Mouse (Mus musculus) kidney, adult 2 months (tissue): ENCODE results near the gene Nub1.

Experiments used
- CTCF ChIP-seq: fragments of 200-500 bp; conservative IDR thresholded peaks from 2 replicates; pipeline ENCODE4 v1.5.1; 2011; ENCODE audit warnings: low read depth, mild to moderate bottlenecking, control low read depth, low read length, moderate library complexity, mixed read lengths; ENCODE audit not compliant: insufficient read depth, insufficient read length
- POLR2A ChIP-seq: fragments of 200-500 bp; IDR thresholded peaks from one replicate; pipeline ENCODE4 v1.6.1; 2011; ENCODE audit warnings: low read depth, low read length, control low read depth

- TF ChIP-seq POLR2A (no peak), CTCF (no peak)
Measured at GRCm38 (mm10) chr5:24738517-24738916, 53.2 kb downstream of the Nub1 start.
